Mouse (Mus musculus) intestine, embryonic 14.5 days (tissue): ENCODE results near the gene Ankrd12. TPM values are rescaled to one million over a fixed set of nuclear protein-coding genes. Genes with fewer than 3 reads are reported as not detected.

Experiments used
- ATAC-seq: fragments of 200-750 bp; cut with Nextera tagmentation; replicated peaks from 2 replicates; pipeline ENCODE4 v1.8.0; 2017; ENCODE audit warnings: low read depth, moderate number of reproducible peaks, moderate TSS enrichment, moderate library complexity; ENCODE audit not compliant: low FRiP score, low TSS enrichment
- DNase-seq: peaks from one replicate; pipeline ENCODE4 v3.0.0-alpha.2; 2018; ENCODE audit warnings: low spot score
- H3K27ac ChIP-seq: fragments of 300-500 bp; sonication (generic); 2 replicates; pipeline ENCODE4 v1.5.1; 2014; ENCODE audit warnings: low read depth, mild to moderate bottlenecking, control low read depth
- H3K27me3 ChIP-seq: fragments of 300-500 bp; sonication (generic); replicated peaks from 2 replicates; pipeline ENCODE4 v1.6.1; 2014; ENCODE audit warnings: low read length, control low read depth; ENCODE audit not compliant: control insufficient read depth, insufficient read depth
- H3K36me3 ChIP-seq: fragments of 300-500 bp; sonication (generic); 2 replicates; pipeline ENCODE4 v1.6.1; 2014; ENCODE audit warnings: low read length, control low read depth; ENCODE audit not compliant: control insufficient read depth, insufficient read depth
- H3K4me1 ChIP-seq: fragments of 300-500 bp; sonication (generic); replicated peaks from 2 replicates; pipeline ENCODE4 v1.6.1; 2014; ENCODE audit warnings: low read length, control low read depth, mixed read lengths; ENCODE audit not compliant: control insufficient read depth, insufficient read depth
- H3K4me2 ChIP-seq: fragments of 300-500 bp; sonication (generic); 2 replicates; pipeline ENCODE4 v1.6.1; 2014; ENCODE audit warnings: low read length
- H3K4me3 ChIP-seq: fragments of 300-500 bp; sonication (generic); 2 replicates; pipeline ENCODE4 v1.5.1; 2014; ENCODE audit warnings: low read depth, low read length, control low read depth, mixed read lengths
- H3K9ac ChIP-seq: fragments of 300-500 bp; sonication (generic); 2 replicates; pipeline ENCODE4 v1.6.1; 2014; ENCODE audit warnings: mild to moderate bottlenecking, low read length
- H3K9me3 ChIP-seq: fragments of 300-500 bp; sonication (generic); 2 replicates; pipeline ENCODE4 v1.6.1; 2016; ENCODE audit warnings: low read length, control low read depth; ENCODE audit not compliant: control insufficient read depth
- WGBS: fragments of 180-500 bp; shearing (Covaris S2); extraction: QIAGEN DNeasy Blood & Tissue Kit; methylation state at CpG from one replicate; pipeline ENCODE4 v1.1.7; 2014; 5-methylcytosine and 5-hydroxymethylcytosine counted together
- polyA plus RNA-seq: library from polyadenylated mRNA; unstranded; fragments of >200 nt; fragmentation: Nextera tagmentation; extraction: Ambion mirVana; gene quantifications from 2 replicates; pipeline ENCODE4 v1.2.1, GENCODE M21; 2014

The Ankrd12 gene
- polyA plus RNA-seq, 1 experiment from 2014 or later: 21.2 TPM

DNA sequence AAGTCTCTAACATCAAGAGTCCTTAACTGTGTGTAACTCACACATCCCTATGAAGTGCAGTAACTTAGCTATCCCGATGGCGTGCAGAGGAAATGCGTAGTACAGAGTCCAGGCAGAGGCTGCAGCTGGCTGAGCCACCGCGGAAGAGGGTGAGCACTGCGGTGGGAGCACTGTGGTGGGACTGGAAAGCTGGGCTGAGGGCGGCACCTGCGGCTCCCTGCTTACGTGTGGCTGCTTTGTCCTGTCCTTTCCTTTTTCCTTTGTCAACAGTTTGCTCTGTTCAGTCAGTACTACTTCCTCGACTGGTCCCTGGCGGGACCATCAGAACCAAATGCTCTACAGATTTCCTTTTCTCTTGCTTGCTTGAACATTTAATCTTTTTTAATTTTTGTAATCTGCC lies 109.1 kb downstream of the Ankrd12 start:
- ATAC-seq (no peak), DNase-seq (no peak)
- Histone ChIP-seq H3K4me1 (no peaks in the 10 kb centered on the region), H3K4me3 (no peak overlapping the region), H3K9me3 (no peaks in the 10 kb centered on the region), H3K4me2 (no peak overlapping the region), H3K9ac (no peak overlapping the region), H3K36me3 (no peaks in the 10 kb centered on the region; the same call in 1 of the 2 replicates), H3K27ac (no peak overlapping the region), H3K27me3 (no peaks in the 10 kb centered on the region)
- WGBS: 65% methylated on average over 11 of the region's 11 CpGs

DNA sequence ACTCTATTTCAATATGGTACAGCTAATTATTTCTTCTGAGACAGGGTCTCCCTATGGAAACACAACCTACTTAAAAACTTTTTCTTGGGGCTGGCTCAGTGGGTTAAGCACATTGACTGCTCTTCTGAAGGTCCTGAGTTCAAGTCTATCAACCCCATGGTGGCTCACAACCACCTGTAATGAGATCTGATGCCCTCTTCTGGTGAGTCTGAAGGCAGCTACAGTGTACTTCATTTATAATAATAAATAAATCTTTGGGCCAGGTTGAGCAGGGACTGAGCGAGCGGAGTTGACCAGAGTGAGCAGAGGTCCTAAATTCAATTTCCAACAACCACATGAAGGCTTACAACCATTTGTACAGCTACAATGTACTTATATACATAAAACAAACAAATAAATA lies 114.6 kb downstream of the Ankrd12 start:
- ATAC-seq (no peak), DNase-seq (no peak)
- Histone ChIP-seq H3K4me3 (no peak overlapping the region), H3K9me3 (no peaks in the 10 kb centered on the region), H3K27ac (no peak overlapping the region), H3K36me3 (no peaks in the 10 kb centered on the region), H3K9ac (no peak overlapping the region), H3K4me1 (no peaks in the 10 kb centered on the region), H3K4me2 (no peak overlapping the region), H3K27me3 (no peaks in the 10 kb centered on the region)
- WGBS: 96% methylated on average over 2 of the region's 2 CpGs

DNA sequence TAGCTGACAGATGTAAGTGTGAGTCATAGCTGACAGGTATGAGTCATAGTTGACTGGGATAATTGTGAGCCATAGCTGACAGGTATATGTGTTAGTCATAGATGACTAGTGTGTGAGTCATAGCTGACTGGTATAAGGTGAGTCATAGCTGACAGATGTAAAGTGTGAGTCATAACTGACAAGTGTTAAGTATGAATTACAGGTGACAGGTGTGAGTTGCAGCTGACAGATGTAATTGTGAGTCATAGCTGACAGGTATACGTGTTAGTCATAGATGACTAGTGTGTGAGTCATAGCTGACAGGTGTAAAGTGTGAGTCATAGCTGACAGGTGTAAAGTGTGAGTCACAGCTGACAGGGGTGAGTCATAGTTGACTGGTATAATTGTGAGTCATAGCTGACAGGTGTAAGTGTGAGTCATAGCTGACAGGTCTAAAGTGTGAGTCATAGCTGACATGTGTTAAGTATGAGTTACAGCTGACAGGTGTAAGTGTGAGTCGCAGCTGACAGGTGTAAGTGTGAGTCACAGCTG lies 115.2 kb downstream of the Ankrd12 start:
- DNase-seq: no peak
- Histone ChIP-seq H3K4me3 (no peak overlapping the region), H3K27me3 (no peaks in the 10 kb centered on the region), H3K4me2 (no peak overlapping the region), H3K36me3 (no peaks in the 10 kb centered on the region), H3K9ac (no peak overlapping the region), H3K9me3 (no peaks in the 10 kb centered on the region), H3K27ac (no peak overlapping the region), H3K4me1 (no peaks in the 10 kb centered on the region)
- WGBS: 86% methylated on average over 2 of the region's 2 CpGs
- peak; percentile 53; the same call in 1 of the 2 replicates for ATAC-seq

DNA sequence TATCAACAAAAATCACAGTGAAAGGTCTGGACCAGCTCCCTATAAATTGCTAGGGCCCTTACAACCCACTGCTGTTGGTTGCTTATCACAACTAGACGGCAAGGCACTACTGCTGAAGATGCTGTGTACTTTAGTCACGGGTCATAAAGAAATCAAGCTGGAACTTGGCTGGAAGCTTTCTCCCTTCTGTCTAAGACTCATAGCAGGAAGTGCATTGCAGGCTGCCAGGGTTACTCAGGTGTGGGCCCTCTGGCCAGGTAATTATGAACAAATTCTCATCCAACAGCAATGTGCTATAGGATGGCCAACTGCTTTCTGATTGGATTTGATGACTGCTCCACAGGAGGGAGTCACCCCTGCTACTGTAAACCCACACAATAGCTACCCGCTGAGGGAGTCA lies 117.9 kb downstream of the Ankrd12 start:
- no peak overlapping the region for H3K4me2 ChIP-seq
- H3K27ac ChIP-seq: no peak overlapping the region
- no peaks in the 10 kb centered on the region for H3K9me3 ChIP-seq
- H3K4me3 ChIP-seq: no peak overlapping the region
- ATAC-seq (peak; percentile 38; the same call in 1 of the 2 replicates), DNase-seq (no peak)
- WGBS: 53% methylated on average over 3 of the region's 3 CpGs
- H3K36me3 ChIP-seq: no peaks in the 10 kb centered on the region
- no peak overlapping the region for H3K9ac ChIP-seq
- no peaks in the 10 kb centered on the region for H3K27me3 ChIP-seq
- no peaks in the 10 kb centered on the region for H3K4me1 ChIP-seq

DNA sequence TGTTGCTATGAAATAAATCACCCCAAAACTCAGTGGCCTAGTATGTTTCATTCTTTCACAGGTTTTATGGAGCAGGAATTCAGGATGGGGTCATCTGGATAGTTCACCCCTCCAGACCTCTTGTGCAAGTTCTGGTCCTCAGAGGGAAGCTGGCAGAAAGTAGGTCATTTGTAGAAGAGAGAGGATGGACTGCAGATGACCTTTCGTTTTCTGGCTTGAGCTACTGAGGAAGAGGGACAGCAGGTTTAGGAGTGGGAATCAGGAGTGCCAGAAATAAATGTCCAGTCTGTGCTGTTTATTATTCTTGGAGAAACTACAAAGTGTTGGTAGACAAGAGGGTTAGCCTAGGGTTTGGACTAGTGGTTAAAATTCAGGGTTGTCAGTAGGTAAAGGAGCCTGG lies 118.5 kb downstream of the Ankrd12 start:
- no peaks in the 10 kb centered on the region for H3K27me3 ChIP-seq
- no peak overlapping the region for H3K9ac ChIP-seq
- H3K27ac ChIP-seq: no peak overlapping the region
- H3K4me2 ChIP-seq: no peak overlapping the region
- WGBS: 77% methylated on average over 1 of the region's 1 CpGs
- DNase-seq (no peak), ATAC-seq (no peak)
- no peaks in the 10 kb centered on the region for H3K4me1 ChIP-seq
- no peak overlapping the region for H3K4me3 ChIP-seq
- H3K9me3 ChIP-seq: no peaks in the 10 kb centered on the region
- no peaks in the 10 kb centered on the region for H3K36me3 ChIP-seq

DNA sequence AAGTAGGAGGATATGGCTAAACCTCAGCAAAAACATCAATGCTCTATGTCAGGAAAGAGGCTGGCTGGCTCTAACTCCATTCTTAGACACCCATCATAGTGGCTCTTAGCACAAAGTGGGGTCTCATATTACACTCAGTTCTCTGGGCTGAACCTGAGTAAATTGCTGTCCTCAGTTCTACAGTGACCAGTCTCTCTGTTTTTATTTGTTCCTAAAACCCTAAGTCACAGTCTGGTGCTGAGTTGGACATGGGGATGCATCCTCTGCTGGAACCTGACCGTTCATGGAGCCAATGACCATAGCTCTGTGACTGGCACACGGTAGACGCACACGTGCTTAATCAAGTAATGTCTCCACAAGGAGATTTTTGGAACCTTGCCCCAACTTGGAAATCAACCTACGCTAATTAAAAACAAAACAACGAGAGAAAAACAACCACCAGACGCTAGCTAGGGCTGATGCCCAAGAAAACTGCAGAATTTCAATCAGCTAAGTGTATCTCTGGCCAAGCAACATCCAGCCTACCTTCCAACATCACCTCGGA lies 119.0 kb downstream of the Ankrd12 start:
- no peak for DNase-seq
- H3K27ac ChIP-seq: no peak overlapping the region

DNA sequence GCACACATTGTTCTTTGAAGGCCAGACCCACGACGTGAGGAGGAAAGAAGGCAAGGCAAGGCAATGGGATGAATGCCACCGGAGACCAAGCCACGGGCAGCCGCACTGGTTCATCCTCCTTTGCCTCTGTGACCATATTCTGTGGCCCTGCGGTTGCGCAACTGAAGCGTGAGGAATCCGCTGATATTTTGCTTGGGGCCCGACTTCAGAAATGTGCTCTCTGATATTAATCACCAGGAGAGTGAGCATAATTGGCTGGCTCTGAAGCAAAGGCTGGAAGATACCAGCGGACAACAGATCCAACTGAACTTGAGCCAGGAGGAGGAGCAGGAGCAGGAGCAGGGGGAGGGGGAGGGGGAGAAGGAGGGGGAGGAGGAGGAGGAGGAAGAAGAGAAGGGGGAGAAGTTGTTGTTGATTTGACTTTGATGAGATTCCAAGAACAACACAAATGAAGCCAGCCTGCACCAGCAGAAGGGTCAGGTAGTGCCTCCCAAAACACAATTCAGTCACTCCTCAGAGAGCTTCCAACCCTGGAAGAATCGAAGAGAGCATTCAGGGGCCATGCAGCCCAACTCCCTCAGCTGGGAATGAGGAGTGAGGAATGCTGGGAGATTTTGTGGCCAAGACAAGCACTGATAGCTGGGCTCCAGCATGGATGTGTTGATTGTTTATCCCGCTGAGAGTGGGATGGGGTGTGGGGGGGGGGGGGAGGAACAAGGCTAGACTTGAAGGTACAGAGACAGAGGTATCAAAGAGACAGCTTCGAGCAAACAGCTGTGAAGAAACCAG lies 119.7 kb downstream of the Ankrd12 start:
- WGBS: 74% methylated on average over 14 of the region's 14 CpGs
- DNase-seq: no peak

More for the DNA sequence above, 119.0 kb downstream of the Ankrd12 start:
- ATAC-seq: no peak
- Histone ChIP-seq H3K9me3 (no peaks in the 10 kb centered on the region), H3K27me3 (no peaks in the 10 kb centered on the region), H3K4me3 (no peak overlapping the region), H3K4me2 (no peak overlapping the region), H3K4me1 (no peaks in the 10 kb centered on the region), H3K36me3 (no peaks in the 10 kb centered on the region), H3K9ac (no peak overlapping the region)
- 95% methylated on average over 8 of the region's 8 CpGs for WGBS

DNA sequence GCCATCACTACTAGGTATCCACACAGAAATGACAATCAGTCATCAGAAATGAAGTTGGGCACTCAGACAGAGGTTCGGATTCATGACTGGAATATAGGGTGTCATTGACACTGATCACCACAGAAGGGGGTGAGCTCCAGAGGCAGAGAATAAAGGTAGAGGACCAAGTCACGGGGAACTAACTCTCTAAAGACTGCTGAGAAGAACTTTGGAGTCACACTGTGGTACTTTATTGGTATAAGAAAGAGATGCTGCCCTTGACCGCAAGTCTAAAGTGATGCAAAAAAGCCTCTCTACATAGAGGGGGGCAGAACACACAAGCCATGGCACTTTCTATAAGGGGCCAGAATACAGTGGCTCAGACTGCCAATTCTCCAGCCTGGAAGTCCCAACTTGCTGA lies 120.7 kb downstream of the Ankrd12 start:
- Histone ChIP-seq H3K27ac (no peak overlapping the region), H3K4me1 (no peaks in the 10 kb centered on the region), H3K9me3 (no peaks in the 10 kb centered on the region), H3K36me3 (no peaks in the 10 kb centered on the region), H3K9ac (no peak overlapping the region), H3K4me3 (no peak overlapping the region), H3K27me3 (no peaks in the 10 kb centered on the region), H3K4me2 (no peak overlapping the region)
- 86% methylated on average over 3 of the region's 3 CpGs for WGBS
- DNase-seq (no peak), ATAC-seq (no peak)

More for the DNA sequence above, 119.7 kb downstream of the Ankrd12 start:
- no peaks in the 10 kb centered on the region for H3K9me3 ChIP-seq
- H3K4me2 ChIP-seq: no peak overlapping the region
- no peaks in the 10 kb centered on the region for H3K27me3 ChIP-seq
- H3K36me3 ChIP-seq: no peaks in the 10 kb centered on the region
- H3K27ac ChIP-seq: no peak overlapping the region
- H3K4me3 ChIP-seq: no peak overlapping the region
- no peak overlapping the region for H3K9ac ChIP-seq
- H3K4me1 ChIP-seq: no peaks in the 10 kb centered on the region
- no peak for ATAC-seq
